Mouse (Mus musculus): Measurements from ENCODE around the gene Slc25a3. TPM values are rescaled to one million over a fixed set of nuclear protein-coding genes. Genes with fewer than 3 reads are reported as not detected.

The Slc25a3 gene
- polyA plus RNA-seq, 1 experiment = 21.2 TPM

DNA sequence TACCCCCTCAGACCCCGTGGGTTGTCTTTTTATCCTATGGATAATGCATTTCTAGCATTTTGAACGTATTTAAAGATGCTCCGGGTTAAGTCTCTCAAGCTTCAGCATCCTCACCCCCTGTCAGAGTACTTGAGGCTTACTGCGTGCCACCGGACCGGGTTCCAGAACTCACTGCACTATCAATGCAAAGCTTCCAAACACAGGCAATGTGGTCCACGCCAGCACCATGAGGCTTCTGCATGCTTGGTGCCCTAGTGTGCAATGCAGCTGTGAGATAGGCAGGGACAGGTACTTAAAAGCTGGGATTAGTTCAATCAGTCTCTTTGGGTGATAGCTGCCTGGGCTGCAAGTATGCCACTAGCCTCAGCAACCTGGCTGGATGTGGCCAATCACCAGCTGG is 21.6 kb upstream of the Slc25a3 start:
- no peaks in the 10 kb centered on the region for H3K9me3 ChIP-seq (ENCODE audit: control insufficient read depth, low read length)
- H3K36me3 ChIP-seq (ENCODE audit: control insufficient read depth) = peaks cover 77% of the 10 kb centered on the region
- no peak for TF ChIP-seq TAL1 (IDR thresholded peaks at IDR 0.05; ENCODE audit: low read length)
- no peak for TF ChIP-seq GATA1 (IDR thresholded peaks at IDR 0.05; ENCODE audit: low read length)
- no peak overlapping the region for H3K4me3 ChIP-seq (replicated peaks)
- H3K4me1 ChIP-seq (ENCODE audit: control insufficient read depth) = peaks cover 12% of the 10 kb centered on the region
- no peaks in the 10 kb centered on the region for H3K27me3 ChIP-seq (ENCODE audit: control insufficient read depth)

DNA sequence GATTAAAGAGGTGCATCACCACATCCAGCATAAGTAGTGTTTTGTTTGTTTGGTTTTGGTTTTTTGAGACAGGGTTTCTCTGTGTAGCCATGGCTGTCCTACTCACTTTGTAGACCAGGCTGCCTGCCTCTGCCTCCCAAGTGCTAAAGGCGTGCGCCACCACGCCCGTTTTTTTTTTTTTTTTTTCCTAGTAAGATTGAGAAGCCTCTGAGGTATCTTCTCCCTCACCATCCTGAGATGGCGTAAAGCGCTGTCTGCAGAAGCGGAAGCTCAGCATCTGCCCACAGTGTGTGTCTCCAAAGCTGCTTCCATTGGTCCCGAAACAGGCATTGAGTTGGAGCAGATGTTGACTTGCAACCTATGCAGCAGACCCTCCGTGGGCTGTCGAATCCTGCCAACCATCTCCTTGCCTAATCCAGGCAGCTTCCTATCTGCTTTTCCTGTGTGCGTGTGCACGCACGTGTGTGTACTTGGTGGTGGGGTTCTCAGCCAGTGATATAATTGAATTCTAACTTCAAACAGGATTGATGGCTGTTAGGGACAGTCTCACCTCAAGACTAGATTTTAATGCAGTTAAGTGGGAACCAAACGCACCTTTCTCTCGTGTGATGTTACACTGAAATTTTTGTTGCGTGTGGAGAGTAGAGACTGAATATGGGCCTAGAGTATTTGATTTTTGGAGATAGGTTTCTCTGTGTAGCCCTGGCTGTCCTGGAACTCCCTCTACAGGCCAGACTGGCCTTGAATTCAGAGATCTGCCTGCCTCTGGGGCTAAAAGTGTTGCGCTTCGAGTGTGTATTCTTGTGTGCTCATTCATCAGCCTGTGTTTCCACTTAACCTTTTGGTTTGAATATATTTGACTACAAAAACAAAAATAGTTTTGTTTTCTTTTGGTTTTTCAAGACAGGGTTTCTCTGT is 19.7 kb upstream of the Slc25a3 start:
- Histone ChIP-seq H3K4me3 (replicated peaks) (no peak overlapping the region), H3K4me1 (ENCODE audit: control insufficient read depth) (peaks cover 22% of the 10 kb centered on the region), H3K9me3 (ENCODE audit: control insufficient read depth, low read length) (no peaks in the 10 kb centered on the region), H3K27me3 (ENCODE audit: control insufficient read depth) (no peaks in the 10 kb centered on the region), H3K36me3 (ENCODE audit: control insufficient read depth) (peaks cover 58% of the 10 kb centered on the region)
- TF ChIP-seq GATA1 (IDR thresholded peaks at IDR 0.05; ENCODE audit: low read length) (no peak), TAL1 (IDR thresholded peaks at IDR 0.05; ENCODE audit: low read length) (no peak)

DNA sequence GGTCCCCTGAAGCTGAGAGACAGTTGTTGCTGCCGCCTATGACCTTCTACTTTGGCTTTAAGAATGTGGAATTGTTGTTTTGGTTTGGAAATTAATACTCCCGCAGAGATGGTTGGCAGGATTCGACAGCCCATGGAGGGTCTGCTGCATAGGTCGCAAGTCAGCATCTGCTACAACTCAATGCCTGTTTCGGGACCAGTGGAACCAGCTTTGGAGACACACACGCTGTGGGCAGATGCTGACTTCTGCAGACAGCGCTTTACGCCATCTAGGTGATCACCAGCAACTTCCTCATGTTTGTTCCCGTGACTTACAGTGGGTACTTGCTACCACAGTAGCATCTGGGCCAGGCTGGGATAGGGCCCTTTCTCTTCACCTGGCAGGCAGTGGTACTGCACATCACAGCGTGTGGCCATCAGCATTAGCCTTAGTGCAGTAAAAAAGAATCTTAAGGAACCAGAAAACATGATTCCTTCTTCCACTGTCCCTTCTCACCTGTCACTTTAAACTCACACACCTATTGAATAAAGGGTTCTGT is 18.9 kb upstream of the Slc25a3 start:
- TF ChIP-seq TAL1 (IDR thresholded peaks at IDR 0.05; ENCODE audit: low read length) = no peak
- no peak for TF ChIP-seq GATA1 (IDR thresholded peaks at IDR 0.05; ENCODE audit: low read length)
- peaks cover 50% of the 10 kb centered on the region for H3K36me3 ChIP-seq (ENCODE audit: control insufficient read depth)
- H3K4me3 ChIP-seq (replicated peaks) = no peak overlapping the region
- no peaks in the 10 kb centered on the region for H3K27me3 ChIP-seq (ENCODE audit: control insufficient read depth)
- H3K4me1 ChIP-seq (ENCODE audit: control insufficient read depth) = peaks cover 26% of the 10 kb centered on the region
- H3K9me3 ChIP-seq (ENCODE audit: control insufficient read depth, low read length) = no peaks in the 10 kb centered on the region

DNA sequence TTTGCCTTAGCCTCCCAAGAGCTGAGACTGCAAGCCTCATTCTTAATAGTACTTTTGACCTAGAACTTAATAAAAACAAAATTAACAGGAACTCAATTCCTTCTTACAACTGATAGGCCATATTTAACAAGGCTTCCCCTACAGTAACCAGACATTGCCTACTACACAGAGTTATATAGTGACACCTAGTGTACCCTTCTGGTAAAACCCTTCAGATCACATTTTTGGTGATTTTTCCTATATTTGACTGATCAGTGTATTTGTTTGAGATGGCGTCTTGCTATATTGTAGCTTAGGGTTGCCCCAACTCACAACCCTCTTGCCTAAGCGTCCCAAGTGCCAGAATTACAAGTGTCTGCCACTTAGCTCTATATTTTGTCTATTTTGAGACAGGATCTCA is 17.7 kb upstream of the Slc25a3 start:
- Histone ChIP-seq H3K4me3 (replicated peaks) (no peak overlapping the region), H3K36me3 (ENCODE audit: control insufficient read depth) (peaks cover 38% of the 10 kb centered on the region), H3K27me3 (ENCODE audit: control insufficient read depth) (no peaks in the 10 kb centered on the region), H3K9me3 (ENCODE audit: control insufficient read depth, low read length) (no peaks in the 10 kb centered on the region), H3K4me1 (ENCODE audit: control insufficient read depth) (peaks cover 28% of the 10 kb centered on the region)
- TF ChIP-seq TAL1 (IDR thresholded peaks at IDR 0.05; ENCODE audit: low read length) (no peak), GATA1 (IDR thresholded peaks at IDR 0.05; ENCODE audit: low read length) (no peak)

DNA sequence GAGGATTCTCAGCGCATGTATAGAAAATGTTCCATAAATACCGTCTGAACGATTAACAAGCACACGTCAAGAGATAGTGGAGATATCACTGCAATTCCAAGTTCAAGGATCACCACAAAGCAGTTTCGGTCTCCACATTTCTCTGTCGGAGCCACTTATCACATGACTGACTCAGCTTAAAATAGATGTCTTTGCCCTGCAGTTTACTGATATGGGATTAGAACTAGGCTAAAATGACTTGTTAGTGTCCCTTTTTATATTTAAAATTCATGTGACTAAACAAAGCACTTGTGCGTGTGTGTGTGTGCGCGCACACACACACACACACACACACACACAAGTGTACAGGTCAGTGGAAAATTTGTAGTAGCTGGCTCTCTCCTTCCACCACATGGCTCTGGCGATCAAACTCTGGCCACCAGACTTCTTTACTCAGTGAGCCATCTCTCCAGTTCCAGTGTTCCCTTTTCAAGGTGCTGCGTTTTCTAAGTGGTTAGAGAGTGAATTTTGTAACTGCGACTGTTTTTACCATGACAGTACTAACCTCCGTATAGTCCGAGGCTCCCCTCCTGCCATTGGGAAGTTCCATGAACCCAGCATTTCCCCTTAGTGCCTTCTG is 15.4 kb upstream of the Slc25a3 start:
- H3K27me3 ChIP-seq (ENCODE audit: control insufficient read depth) = no peaks in the 10 kb centered on the region
- H3K9me3 ChIP-seq (ENCODE audit: control insufficient read depth, low read length) = no peaks in the 10 kb centered on the region
- TF ChIP-seq GATA1 (IDR thresholded peaks at IDR 0.05; ENCODE audit: low read length) = no peak
- TF ChIP-seq TAL1 (IDR thresholded peaks at IDR 0.05; ENCODE audit: low read length) = no peak
- H3K36me3 ChIP-seq (ENCODE audit: control insufficient read depth) = peaks cover 16% of the 10 kb centered on the region
- peaks cover 34% of the 10 kb centered on the region for H3K4me1 ChIP-seq (ENCODE audit: control insufficient read depth)
- no peak overlapping the region for H3K4me3 ChIP-seq (replicated peaks)

DNA sequence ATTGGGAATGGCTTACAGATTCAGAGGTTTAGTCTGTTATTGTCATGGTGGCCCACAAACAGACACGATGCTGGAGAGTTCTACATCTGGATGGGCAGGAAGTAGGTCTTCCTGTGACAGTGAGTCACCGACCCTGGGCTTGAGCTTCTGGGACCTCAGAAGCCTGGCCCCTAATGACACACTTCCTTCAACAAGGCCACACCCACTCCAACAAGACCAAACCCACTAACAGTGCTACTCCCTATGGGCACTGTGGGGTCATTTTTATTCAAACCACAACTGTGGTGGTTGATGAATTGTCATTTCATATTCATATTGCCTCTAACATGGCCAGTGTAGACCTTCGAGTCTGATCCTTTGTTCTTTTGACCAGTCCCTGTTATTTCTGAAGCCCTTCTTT is 14.5 kb upstream of the Slc25a3 start:
- peaks cover 29% of the 10 kb centered on the region for H3K4me1 ChIP-seq (ENCODE audit: control insufficient read depth)
- peaks cover 8% of the 10 kb centered on the region for H3K36me3 ChIP-seq (ENCODE audit: control insufficient read depth)
- TF ChIP-seq TAL1 (IDR thresholded peaks at IDR 0.05; ENCODE audit: low read length) (no peak), GATA1 (IDR thresholded peaks at IDR 0.05; ENCODE audit: low read length) (no peak)
- no peak overlapping the region for H3K4me3 ChIP-seq (replicated peaks)
- no peaks in the 10 kb centered on the region for H3K27me3 ChIP-seq (ENCODE audit: control insufficient read depth)
- H3K9me3 ChIP-seq (ENCODE audit: control insufficient read depth, low read length) = no peaks in the 10 kb centered on the region

DNA sequence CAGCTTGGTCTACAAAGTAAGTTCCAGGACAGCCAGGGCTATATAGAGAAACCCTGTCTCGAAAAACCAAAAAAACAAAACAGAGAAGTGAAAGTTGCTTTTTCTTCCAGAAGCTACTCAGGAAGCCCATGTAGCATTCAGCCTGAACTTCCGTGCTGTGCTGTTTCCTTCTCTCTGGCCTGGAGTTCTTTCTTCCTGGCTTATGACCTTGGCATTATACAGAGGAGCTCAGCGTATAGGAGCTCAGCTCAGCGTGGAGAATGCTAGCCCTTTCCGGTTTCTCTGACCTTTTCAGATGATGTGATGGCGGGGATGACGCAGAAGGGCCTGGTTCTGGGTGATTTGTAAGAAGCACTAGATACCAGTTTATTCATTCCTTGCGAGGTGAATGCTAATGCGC is 13.5 kb upstream of the Slc25a3 start:
- TF ChIP-seq GATA1 (IDR thresholded peaks at IDR 0.05; ENCODE audit: low read length) (no peak), TAL1 (IDR thresholded peaks at IDR 0.05; ENCODE audit: low read length) (no peak)
- peaks cover 24% of the 10 kb centered on the region for H3K4me1 ChIP-seq (ENCODE audit: control insufficient read depth)
- no peak overlapping the region for H3K4me3 ChIP-seq (replicated peaks)
- no peaks in the 10 kb centered on the region for H3K27me3 ChIP-seq (ENCODE audit: control insufficient read depth)
- no peaks in the 10 kb centered on the region for H3K9me3 ChIP-seq (ENCODE audit: control insufficient read depth, low read length)
- no peaks in the 10 kb centered on the region for H3K36me3 ChIP-seq (ENCODE audit: control insufficient read depth)

DNA sequence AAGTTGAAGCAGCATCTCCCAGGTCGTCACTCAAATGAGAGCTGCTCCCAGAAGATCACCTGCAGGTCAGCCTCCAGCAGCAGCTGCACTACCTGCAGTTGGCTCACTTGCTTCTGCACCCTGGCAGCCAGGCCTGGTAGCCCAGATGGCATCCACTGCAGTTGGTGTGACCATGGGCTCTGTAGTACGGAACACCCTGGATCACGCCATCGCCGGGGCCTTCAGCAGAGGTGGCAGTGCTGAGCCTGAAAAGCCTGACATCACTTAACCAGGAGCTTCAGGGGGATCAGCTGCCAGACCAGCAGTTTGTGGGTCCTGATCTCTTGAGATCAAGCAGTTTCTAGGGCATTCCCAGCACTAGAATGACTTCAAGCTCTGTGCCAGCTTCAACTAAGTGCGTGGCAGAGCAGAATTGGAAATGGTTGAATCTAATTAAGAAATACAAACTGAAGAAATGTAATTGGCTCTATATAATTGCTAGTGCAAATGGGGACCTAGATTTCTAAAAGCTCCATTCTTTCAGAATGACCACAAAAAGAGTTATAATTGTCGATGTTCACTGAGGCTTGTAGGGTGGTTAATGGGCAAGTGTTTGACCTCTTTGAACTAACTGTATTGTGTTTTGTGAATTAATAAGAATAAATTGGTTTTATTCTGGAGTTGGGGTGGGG is 11.6 kb upstream of the Slc25a3 start:
- no peaks in the 10 kb centered on the region for H3K36me3 ChIP-seq (ENCODE audit: control insufficient read depth)
- no peaks in the 10 kb centered on the region for H3K9me3 ChIP-seq (ENCODE audit: control insufficient read depth, low read length)
- no peak overlapping the region for H3K4me3 ChIP-seq (replicated peaks)
- no peak for TF ChIP-seq GATA1 (IDR thresholded peaks at IDR 0.05; ENCODE audit: low read length)
- no peak for TF ChIP-seq TAL1 (IDR thresholded peaks at IDR 0.05; ENCODE audit: low read length)
- H3K27me3 ChIP-seq (ENCODE audit: control insufficient read depth) = no peaks in the 10 kb centered on the region
- peaks cover 24% of the 10 kb centered on the region for H3K4me1 ChIP-seq (ENCODE audit: control insufficient read depth)

DNA sequence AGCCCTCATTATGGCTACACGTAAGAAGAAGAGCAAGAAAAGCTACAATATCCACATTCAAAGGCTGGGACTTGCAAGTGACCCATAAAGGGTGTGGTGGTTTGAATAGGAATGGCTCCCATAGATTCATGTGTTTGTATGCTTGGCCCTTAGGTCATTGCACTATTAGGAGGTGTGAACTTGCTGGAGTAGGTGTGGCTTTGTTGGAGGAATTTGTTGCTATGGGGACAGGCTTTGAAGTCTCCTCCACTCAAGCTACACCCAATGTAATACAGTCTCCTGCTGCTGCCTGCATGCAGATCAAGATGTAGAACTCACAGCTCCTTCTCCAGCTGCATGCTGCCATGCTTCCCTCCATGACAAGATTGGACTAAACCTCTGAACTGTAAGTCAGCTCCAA is 7.7 kb upstream of the Slc25a3 start:
- H3K36me3 ChIP-seq (ENCODE audit: control insufficient read depth) = no peaks in the 10 kb centered on the region
- H3K4me3 ChIP-seq (replicated peaks) = no peak overlapping the region
- peaks cover 20% of the 10 kb centered on the region for H3K4me1 ChIP-seq (ENCODE audit: control insufficient read depth)
- H3K9me3 ChIP-seq (ENCODE audit: control insufficient read depth, low read length) = no peaks in the 10 kb centered on the region
- no peaks in the 10 kb centered on the region for H3K27me3 ChIP-seq (ENCODE audit: control insufficient read depth)
- TF ChIP-seq TAL1 (IDR thresholded peaks at IDR 0.05; ENCODE audit: low read length) (no peak), GATA1 (IDR thresholded peaks at IDR 0.05; ENCODE audit: low read length) (no peak)
